Mouse (Mus musculus) neural tube, embryonic 15.5 days (tissue): ENCODE data around the gene Pum2. TPM values are rescaled to one million over a fixed set of nuclear protein-coding genes. Genes with fewer than 3 reads are reported as not detected.

Experiments used
- ATAC-seq: fragments of 200-750 bp; cut with Nextera tagmentation; 2 replicates; pipeline ENCODE4 v1.8.0; 2017; ENCODE audit warnings: mild to moderate bottlenecking, moderate TSS enrichment, moderate library complexity; ENCODE audit not compliant: low FRiP score
- H3K27ac ChIP-seq: fragments of 300-500 bp; sonication (generic); replicated peaks from 2 replicates; pipeline ENCODE4 v1.5.1; 2015; ENCODE audit warnings: mild to moderate bottlenecking, inconsistent platforms
- H3K27me3 ChIP-seq: fragments of 300-500 bp; sonication (generic); replicated peaks from 2 replicates; pipeline ENCODE4 v1.6.1; 2015; ENCODE audit warnings: inconsistent platforms
- H3K36me3 ChIP-seq: fragments of 300-500 bp; sonication (generic); 2 replicates; pipeline ENCODE4 v1.6.1; 2015; ENCODE audit warnings: inconsistent platforms
- H3K4me1 ChIP-seq: fragments of 300-500 bp; sonication (generic); 2 replicates; pipeline ENCODE4 v1.6.1; 2015; ENCODE audit warnings: inconsistent platforms
- H3K4me2 ChIP-seq: fragments of 300-500 bp; sonication (generic); 2 replicates; pipeline ENCODE4 v1.6.1; 2015; ENCODE audit warnings: inconsistent platforms, mild to moderate bottlenecking, moderate library complexity
- H3K4me3 ChIP-seq: fragments of 300-500 bp; sonication (generic); replicated peaks from 2 replicates; pipeline ENCODE4 v1.5.1; 2015; ENCODE audit warnings: mild to moderate bottlenecking, inconsistent platforms
- H3K9ac ChIP-seq: fragments of 300-500 bp; sonication (generic); replicated peaks from 2 replicates; pipeline ENCODE4 v1.6.1; 2015; ENCODE audit warnings: mild to moderate bottlenecking, inconsistent platforms
- H3K9me3 ChIP-seq: fragments of 300-500 bp; sonication (generic); replicated peaks from 2 replicates; pipeline ENCODE4 v1.6.1; 2016; ENCODE audit warnings: inconsistent platforms
- WGBS: fragments of 180-500 bp; shearing (Covaris S2); methylation state at CpG from one replicate; pipeline ENCODE4 v1.1.7; 2015; ENCODE audit warnings: mixed read lengths; 5-methylcytosine and 5-hydroxymethylcytosine counted together
- polyA plus RNA-seq: library from polyadenylated mRNA; unstranded; fragments of >200 nt; fragmentation: Nextera tagmentation; extraction: Ambion mirVana; gene quantifications from 2 replicates; pipeline ENCODE4 v1.2.1, GENCODE M21; 2015

Gene Pum2
- polyA plus RNA-seq, 1 experiment from 2014 or later = 40.4 TPM

DNA sequence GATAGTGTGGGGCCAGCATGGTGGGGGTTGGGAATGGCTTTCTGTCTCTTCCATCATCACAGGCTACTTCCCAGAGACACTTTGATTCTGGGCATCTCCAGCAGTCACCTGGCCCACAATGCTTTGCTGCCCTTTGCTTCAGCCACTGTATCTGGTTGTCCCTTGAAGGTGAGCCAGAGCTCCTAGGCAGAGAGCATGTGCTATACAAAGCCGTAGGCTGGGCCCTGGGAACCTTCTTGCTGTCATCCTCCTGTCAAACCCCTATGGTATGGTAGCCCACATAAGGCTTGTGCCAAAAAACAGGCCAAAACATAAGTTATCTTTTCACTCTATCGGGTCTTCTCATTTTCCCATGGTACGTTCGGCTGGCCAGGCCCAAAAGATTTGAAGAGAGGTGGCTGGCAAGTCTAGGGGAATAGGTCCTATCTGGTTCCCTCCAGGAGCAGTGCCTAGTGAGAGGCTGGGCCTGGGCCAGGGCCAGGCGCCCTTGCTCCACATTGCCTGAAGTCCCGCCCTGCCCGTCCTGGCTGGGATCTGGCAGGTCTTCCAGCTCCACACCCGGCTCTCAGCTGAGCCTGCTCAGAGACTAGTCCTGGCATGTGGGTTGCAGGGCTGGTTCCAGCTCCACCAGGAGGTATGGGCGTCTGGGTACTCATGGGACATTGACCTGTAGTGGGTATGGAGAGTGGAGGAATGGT is 107.9 kb downstream of the Pum2 start:
- 84% methylated on average over 9 of the region's 9 CpGs for WGBS
- no peaks in the 10 kb centered on the region for H3K36me3 ChIP-seq
- H3K27ac ChIP-seq = no peak overlapping the region
- H3K4me3 ChIP-seq = no peak overlapping the region
- H3K4me1 ChIP-seq = no peaks in the 10 kb centered on the region
- ATAC-seq = no peak
- H3K9me3 ChIP-seq = no peaks in the 10 kb centered on the region
- no peak overlapping the region for H3K9ac ChIP-seq
- no peaks in the 10 kb centered on the region for H3K27me3 ChIP-seq
- H3K4me2 ChIP-seq = no peak overlapping the region

DNA sequence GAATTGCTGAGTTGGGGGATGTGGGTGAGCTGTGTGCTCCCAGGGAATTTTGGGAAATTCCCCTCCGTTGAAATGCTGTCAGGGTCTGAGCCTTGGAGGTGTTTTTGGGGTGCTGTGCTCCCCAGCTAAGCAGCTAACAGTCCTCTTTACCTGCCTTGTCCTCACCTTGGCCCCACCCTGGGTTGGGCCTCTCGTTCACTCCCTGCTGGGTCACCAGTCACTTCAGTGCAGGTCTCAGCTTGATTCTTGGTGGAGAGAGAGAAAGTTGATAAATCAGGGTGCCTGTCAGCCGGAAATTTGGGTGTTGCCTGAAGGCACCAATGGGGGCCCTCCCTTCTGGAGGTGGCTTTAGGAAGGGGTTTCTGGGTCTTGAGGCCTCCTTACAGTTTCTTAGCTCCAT is 108.6 kb downstream of the Pum2 start:
- no peak overlapping the region for H3K9ac ChIP-seq
- H3K27ac ChIP-seq = no peak overlapping the region
- H3K4me3 ChIP-seq = no peak overlapping the region
- no peaks in the 10 kb centered on the region for H3K36me3 ChIP-seq
- no peaks in the 10 kb centered on the region for H3K9me3 ChIP-seq
- no peak overlapping the region for H3K4me2 ChIP-seq
- H3K4me1 ChIP-seq = no peaks in the 10 kb centered on the region
- no peaks in the 10 kb centered on the region for H3K27me3 ChIP-seq
- WGBS = 88% methylated on average over 3 of the region's 3 CpGs
- ATAC-seq = no peak

DNA sequence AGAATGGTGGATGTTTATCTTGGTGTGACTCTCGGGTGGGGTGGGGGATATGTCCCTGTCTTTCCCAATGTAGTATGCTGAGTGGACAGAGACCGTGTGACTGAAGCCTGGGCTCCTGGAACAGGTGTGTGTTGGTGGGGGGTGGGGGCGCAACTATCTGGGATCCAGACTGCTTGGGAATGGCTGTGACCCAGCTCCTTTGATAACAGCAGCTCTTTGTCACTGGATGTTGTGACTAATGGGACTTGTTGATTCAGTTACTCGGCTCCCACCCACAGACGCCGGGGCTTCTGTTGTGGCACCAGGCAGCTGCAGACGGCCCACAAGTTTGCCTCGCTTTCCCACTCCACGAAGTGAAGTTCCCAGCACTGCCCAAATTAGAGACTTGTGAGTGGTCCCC is 110.3 kb downstream of the Pum2 start:
- no peak for ATAC-seq
- no peak overlapping the region for H3K27ac ChIP-seq
- no peak overlapping the region for H3K9ac ChIP-seq
- 62% methylated on average over 9 of the region's 9 CpGs for WGBS
- H3K27me3 ChIP-seq = no peaks in the 10 kb centered on the region
- no peak overlapping the region for H3K4me2 ChIP-seq
- H3K36me3 ChIP-seq = no peaks in the 10 kb centered on the region
- H3K4me1 ChIP-seq = no peaks in the 10 kb centered on the region
- no peaks in the 10 kb centered on the region for H3K9me3 ChIP-seq
- no peak overlapping the region for H3K4me3 ChIP-seq

DNA sequence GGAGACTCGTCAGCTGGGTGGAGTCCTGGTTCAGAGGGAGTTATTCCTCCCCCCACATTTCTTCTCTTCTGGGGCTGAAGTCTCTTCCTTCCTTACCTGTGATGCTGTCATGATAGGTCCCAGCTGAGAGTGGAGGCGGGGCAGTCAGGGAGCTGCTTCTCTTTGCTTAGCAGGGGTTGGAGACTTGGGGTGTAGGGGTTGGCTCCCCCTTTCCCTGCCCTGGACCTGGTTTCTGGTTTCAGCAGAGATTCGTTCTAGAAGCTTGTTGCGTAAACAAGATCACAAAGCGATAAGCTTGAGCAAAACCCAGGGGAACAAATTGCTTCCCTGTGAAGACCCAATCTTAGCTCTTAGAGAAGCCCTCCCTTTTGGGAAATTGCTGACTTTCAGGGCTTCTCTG is 112.5 kb downstream of the Pum2 start:
- H3K4me3 ChIP-seq = no peak overlapping the region
- no peaks in the 10 kb centered on the region for H3K9me3 ChIP-seq
- H3K4me1 ChIP-seq = no peaks in the 10 kb centered on the region
- ATAC-seq = no peak
- H3K9ac ChIP-seq = no peak overlapping the region
- no peak overlapping the region for H3K27ac ChIP-seq
- no peaks in the 10 kb centered on the region for H3K27me3 ChIP-seq
- 81% methylated on average over 5 of the region's 5 CpGs for WGBS
- H3K36me3 ChIP-seq = peaks cover 14% of the 10 kb centered on the region; the same call in 1 of the 2 replicates
- H3K4me2 ChIP-seq = no peak overlapping the region

DNA sequence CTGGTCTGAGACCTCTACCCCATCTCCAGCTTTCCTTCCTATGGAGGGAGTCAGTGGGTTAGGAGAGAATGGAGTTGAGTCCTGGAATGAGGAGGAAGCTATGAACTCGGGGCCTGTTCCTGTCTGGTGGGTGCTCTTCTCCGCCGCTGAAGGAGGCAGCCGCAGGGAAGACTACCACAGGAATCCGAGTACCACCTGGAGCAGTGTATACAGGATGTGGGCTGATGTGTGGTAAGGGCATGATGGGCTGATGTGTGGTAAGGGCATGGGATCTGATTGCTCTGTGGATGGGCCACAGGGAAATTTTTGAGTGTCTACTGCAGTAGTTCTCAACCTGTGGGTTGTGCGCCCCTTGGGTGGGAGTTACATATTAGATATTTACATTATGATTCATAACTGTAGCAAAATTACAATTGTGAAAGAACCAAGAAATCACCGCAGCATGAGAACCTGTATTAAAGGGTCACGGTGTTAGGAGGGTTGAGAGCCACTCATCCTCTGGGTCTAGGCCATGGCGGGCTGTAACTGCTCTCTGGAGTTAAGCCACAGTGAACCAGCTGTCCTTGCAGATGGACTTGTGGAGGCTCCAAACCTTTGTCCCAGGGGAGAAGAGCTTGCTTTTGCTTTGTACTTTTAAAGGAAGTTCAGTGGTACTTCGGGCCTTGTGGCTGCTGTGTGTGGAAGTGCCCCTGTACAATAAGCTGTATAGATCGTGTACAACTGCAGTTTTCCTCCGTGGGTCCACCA is 113.2 kb downstream of the Pum2 start:
- Histone ChIP-seq H3K36me3 (peaks cover 16% of the 10 kb centered on the region; the same call in 1 of the 2 replicates), H3K27me3 (no peaks in the 10 kb centered on the region), H3K4me2 (no peak overlapping the region), H3K9me3 (no peaks in the 10 kb centered on the region), H3K9ac (no peak overlapping the region), H3K4me1 (no peaks in the 10 kb centered on the region), H3K27ac (no peak overlapping the region), H3K4me3 (no peak overlapping the region)
- WGBS = 91% methylated on average over 12 of the region's 12 CpGs
- ATAC-seq = no peak

DNA sequence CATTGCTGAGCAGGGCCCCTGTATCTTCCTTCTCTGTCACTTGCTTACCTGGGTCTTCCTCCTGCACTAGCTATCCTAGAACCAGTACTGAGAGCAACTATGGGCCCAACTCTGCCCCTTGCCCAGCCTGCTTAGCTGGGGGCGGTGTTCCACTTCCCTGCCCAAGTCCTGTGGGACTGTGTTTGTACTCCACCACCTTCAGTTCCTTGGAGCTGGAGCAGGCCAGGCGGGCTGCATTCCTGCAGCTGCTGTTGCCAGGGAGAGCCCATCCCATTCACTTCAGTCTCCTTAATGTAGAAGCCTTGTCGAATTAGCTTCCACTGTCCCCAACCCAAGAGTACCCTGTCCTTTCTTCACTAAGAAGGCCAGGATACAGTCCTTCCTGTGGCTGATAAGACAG is 114.5 kb downstream of the Pum2 start:
- no peaks in the 10 kb centered on the region for H3K27me3 ChIP-seq
- H3K9ac ChIP-seq = no peak overlapping the region
- WGBS = 43% methylated on average over 3 of the region's 3 CpGs
- H3K4me3 ChIP-seq = no peak overlapping the region
- no peak for ATAC-seq
- no peak overlapping the region for H3K4me2 ChIP-seq
- H3K27ac ChIP-seq = no peak overlapping the region
- no peaks in the 10 kb centered on the region for H3K4me1 ChIP-seq
- H3K9me3 ChIP-seq = no peaks in the 10 kb centered on the region
- peaks cover 16% of the 10 kb centered on the region; the same call in 1 of the 2 replicates for H3K36me3 ChIP-seq

DNA sequence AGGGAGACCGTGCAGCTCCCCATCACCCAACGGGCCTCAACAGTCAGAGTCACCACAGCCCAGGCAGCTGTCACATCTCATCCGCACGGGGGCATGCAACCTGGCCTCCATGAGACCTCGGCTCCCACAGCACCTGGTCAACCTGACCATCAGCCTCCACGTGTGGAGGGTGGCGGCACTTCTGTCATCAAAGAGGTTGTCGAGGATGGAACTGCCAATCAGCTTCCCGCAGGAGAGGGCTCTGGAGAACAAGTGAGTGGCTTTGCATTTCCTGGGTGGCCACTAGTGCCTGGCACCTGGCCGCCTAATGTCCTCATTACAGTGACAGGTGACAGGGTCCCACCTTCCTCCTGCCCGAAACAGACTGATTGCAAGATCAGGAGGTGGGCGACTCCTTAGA is 116.7 kb downstream of the Pum2 start:
- Histone ChIP-seq H3K4me1 (no peaks in the 10 kb centered on the region), H3K4me2 (no peak overlapping the region), H3K27ac (no peak overlapping the region), H3K36me3 (peaks cover 16% of the 10 kb centered on the region; the same call in 1 of the 2 replicates), H3K9me3 (no peaks in the 10 kb centered on the region), H3K9ac (no peak overlapping the region), H3K4me3 (no peak overlapping the region), H3K27me3 (no peaks in the 10 kb centered on the region)
- no peak for ATAC-seq
- 96% methylated on average over 12 of the region's 12 CpGs for WGBS

DNA sequence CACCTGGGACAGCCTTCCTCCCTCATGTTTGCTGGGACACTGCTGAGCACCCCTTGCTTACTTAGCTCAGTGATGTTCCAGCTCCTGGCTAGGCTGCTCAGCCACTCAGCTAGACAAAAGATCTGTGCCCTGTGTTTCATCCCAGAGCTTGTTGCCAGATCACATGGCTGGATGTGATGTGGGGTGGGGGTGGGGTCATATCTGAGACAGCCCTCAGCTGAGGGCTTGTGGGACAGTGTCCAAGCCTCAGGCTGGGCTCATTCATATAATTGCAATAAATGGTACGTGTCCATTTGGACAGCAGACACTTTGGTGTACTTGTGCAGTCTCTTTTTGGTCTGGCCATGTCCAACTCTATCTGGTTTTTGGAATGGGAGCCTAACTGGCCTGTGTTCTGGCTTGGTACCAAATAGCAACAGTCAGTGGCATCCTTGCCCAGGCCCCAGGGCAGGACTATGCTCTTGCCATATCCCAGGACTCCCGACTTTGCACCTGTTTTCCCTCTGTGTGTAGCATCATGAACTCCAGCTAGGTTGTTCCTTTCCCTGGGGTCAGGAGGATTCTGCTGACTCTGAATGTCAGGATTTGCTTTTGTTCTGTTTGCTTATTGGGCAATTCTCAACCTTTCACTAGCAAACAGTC is 119.6 kb downstream of the Pum2 start:
- Histone ChIP-seq H3K36me3 (peaks cover 16% of the 10 kb centered on the region; the same call in 1 of the 2 replicates), H3K9me3 (no peaks in the 10 kb centered on the region), H3K4me2 (no peak overlapping the region), H3K27ac (no peak overlapping the region), H3K4me3 (no peak overlapping the region), H3K4me1 (peaks cover 2% of the 10 kb centered on the region; the same call in 1 of the 2 replicates), H3K9ac (no peak overlapping the region), H3K27me3 (no peaks in the 10 kb centered on the region)
- WGBS = 87% methylated on average over 2 of the region's 2 CpGs
- ATAC-seq = no peak; the same call in 1 of the 2 replicates

DNA sequence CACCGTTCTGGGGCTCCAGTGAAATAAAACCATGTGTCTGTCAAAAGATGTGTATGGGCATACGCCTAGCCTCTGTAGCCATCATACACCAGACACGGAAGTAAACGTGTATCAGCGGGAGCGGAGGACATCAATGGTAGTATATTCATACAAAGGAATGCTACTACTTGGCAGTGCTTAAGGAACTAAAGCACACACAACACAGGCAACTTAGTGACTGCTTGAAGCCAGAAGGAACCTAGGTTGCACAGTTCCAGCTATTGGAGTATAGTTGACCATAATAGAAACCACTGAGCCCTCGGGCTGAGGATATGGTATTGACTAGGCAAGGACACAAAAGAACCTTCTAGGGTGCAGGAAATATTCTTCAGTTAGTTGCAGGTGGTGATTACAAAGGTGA is 124.0 kb downstream of the Pum2 start:
- no peak for ATAC-seq
- WGBS = 91% methylated on average over 7 of the region's 7 CpGs
- no peaks in the 10 kb centered on the region for H3K9me3 ChIP-seq

DNA sequence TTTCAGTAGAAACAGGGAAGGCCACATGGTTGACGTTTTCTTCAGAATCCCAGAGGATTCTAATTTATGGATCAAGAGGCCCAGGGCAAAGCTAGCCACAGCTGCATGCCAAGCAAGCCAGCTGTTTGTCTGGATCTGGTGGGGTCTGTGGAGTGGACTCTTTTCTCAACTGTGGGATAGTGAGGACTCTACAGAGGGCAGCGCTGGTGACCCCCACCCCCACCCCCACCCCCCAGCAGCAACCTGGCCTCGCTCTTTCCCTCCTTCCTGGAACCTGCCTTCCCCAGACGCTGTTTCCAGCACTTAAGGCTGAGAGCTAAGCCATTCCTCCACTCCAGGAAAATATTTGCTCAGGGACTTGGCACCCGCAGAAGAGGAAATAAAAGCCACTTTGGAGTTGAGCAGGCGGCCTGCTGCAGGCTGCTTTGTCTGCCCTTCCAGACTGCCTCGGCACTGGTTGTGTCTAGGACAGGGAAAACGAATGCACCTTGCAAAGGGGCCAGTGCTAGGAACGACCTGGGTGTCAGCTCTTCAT is 124.6 kb downstream of the Pum2 start:
- H3K4me3 ChIP-seq = no peak overlapping the region
- no peaks in the 10 kb centered on the region for H3K36me3 ChIP-seq
- no peaks in the 10 kb centered on the region for H3K27me3 ChIP-seq
- peak overlapping the region; percentile 18 for H3K27ac ChIP-seq
- H3K4me1 ChIP-seq = peaks cover 8% of the 10 kb centered on the region; the same call in 1 of the 2 replicates
- no peaks in the 10 kb centered on the region for H3K9me3 ChIP-seq
- no peak overlapping the region for H3K9ac ChIP-seq
- ATAC-seq = no peak
- H3K4me2 ChIP-seq = no peak overlapping the region
- 52% methylated on average over 9 of the region's 9 CpGs for WGBS

More for the DNA sequence above, 124.0 kb downstream of the Pum2 start:
- no peak overlapping the region for H3K4me2 ChIP-seq
- H3K36me3 ChIP-seq = no peaks in the 10 kb centered on the region
- H3K4me3 ChIP-seq = no peak overlapping the region
- peaks cover 8% of the 10 kb centered on the region; the same call in 1 of the 2 replicates for H3K4me1 ChIP-seq
- H3K9ac ChIP-seq = no peak overlapping the region
- H3K27me3 ChIP-seq = no peaks in the 10 kb centered on the region
- no peak overlapping the region for H3K27ac ChIP-seq
